Mouse (Mus musculus): ENCODE results near the gene Kprp. TPM values are rescaled to one million over a fixed set of nuclear protein-coding genes. Genes with fewer than 3 reads are reported as not detected.

Kprp gene
- polyA plus RNA-seq, 1 experiment from 2014 or later: not detected

GRCm38 (mm10) chr3:92778799-92779198, 48.2 kb downstream of the Kprp start, which contains the start of gene Lce1i:
Gene Lce1i, minus strand, starts transcription at chr3:92778899.
- Histone ChIP-seq H3K9ac (ENCODE audit: low read length) (no peak within 1 kb of the TSS), H3K4me2 (ENCODE audit: low read depth, low read length, severe bottlenecking) (no peak within 1 kb of the TSS), H3K27ac (ENCODE audit: low read depth, low read length) (no peak within 1 kb of the TSS), H3K36me3 (ENCODE audit: control insufficient read depth, insufficient read depth, low read length) (no peaks in the 10 kb centered on the region), H3K4me1 (replicated peaks; ENCODE audit: control insufficient read depth, insufficient read depth, low read length) (no peaks in the 10 kb centered on the region), H3K27me3 (ENCODE audit: control insufficient read depth, insufficient read depth, low read length) (no peaks in the 10 kb centered on the region), H3K4me3 (ENCODE audit: low read depth, low read length) (no peak within 1 kb of the TSS), H3K9me3 (ENCODE audit: control insufficient read depth, low read length) (no peaks in the 10 kb centered on the region)
- ATAC-seq (replicated peaks; ENCODE audit: low FRiP score) (no peak), DNase-seq (ENCODE audit: low spot score) (no peak)
- 94% methylated on average over 1 of the region's 1 CpGs for WGBS

Other genes with a start within 250 kb of the Kprp start
- not detected in 2 replicates for gene Smcp, start 238.2 kb downstream of the Kprp start, polyA plus RNA-seq (2014; fragmentation: Nextera tagmentation; extraction: Ambion mirVana)
- not detected in 2 replicates for gene 2210017I01Rik, start 219.8 kb downstream of the Kprp start, polyA plus RNA-seq (2014; fragmentation: Nextera tagmentation; extraction: Ambion mirVana)
- gene Lce6a, start 205.6 kb downstream of the Kprp start, polyA plus RNA-seq (2014; fragmentation: Nextera tagmentation; extraction: Ambion mirVana): not detected in 2 replicates
- not detected in 2 replicates for gene Lce1a1, start 178.9 kb downstream of the Kprp start, polyA plus RNA-seq (2014; fragmentation: Nextera tagmentation; extraction: Ambion mirVana)
- gene Lce1b, start 170.3 kb downstream of the Kprp start, polyA plus RNA-seq (2014; fragmentation: Nextera tagmentation; extraction: Ambion mirVana): not detected in 2 replicates
- not detected in 2 replicates for gene Lce1a2, start 156.9 kb downstream of the Kprp start, polyA plus RNA-seq (2014; fragmentation: Nextera tagmentation; extraction: Ambion mirVana)
- gene Lce1c, start 148.0 kb downstream of the Kprp start, polyA plus RNA-seq (2014; fragmentation: Nextera tagmentation; extraction: Ambion mirVana): not detected in 2 replicates
- gene Lce1d, start 140.0 kb downstream of the Kprp start, polyA plus RNA-seq (2014; fragmentation: Nextera tagmentation; extraction: Ambion mirVana): not detected in 2 replicates
- not detected in 2 replicates for gene Lce1e, start 118.2 kb downstream of the Kprp start, polyA plus RNA-seq (2014; fragmentation: Nextera tagmentation; extraction: Ambion mirVana)
- gene Lce1f, start 106.9 kb downstream of the Kprp start, polyA plus RNA-seq (2014; fragmentation: Nextera tagmentation; extraction: Ambion mirVana): not detected in 2 replicates
- not detected in 2 replicates for gene Gm38119, start 88.2 kb downstream of the Kprp start, polyA plus RNA-seq (2014; fragmentation: Nextera tagmentation; extraction: Ambion mirVana)
- not detected in 2 replicates for gene Lce1g, start 74.9 kb downstream of the Kprp start, polyA plus RNA-seq (2014; fragmentation: Nextera tagmentation; extraction: Ambion mirVana)
- not detected in 2 replicates for gene Lce1h, start 62.2 kb downstream of the Kprp start, polyA plus RNA-seq (2014; fragmentation: Nextera tagmentation; extraction: Ambion mirVana)
- not detected in 2 replicates for gene Lce1i, start 48.3 kb downstream of the Kprp start, polyA plus RNA-seq (2014; fragmentation: Nextera tagmentation; extraction: Ambion mirVana)
- not detected in 2 replicates for gene Lce1j, start 36.7 kb downstream of the Kprp start, polyA plus RNA-seq (2014; fragmentation: Nextera tagmentation; extraction: Ambion mirVana)
- not detected in 2 replicates for gene Lce1k, start 19.4 kb downstream of the Kprp start, polyA plus RNA-seq (2014; fragmentation: Nextera tagmentation; extraction: Ambion mirVana)
- not detected in 2 replicates for gene Lce1l, start 24.0 kb upstream of the Kprp start, polyA plus RNA-seq (2014; fragmentation: Nextera tagmentation; extraction: Ambion mirVana)
- not detected in 2 replicates for gene 2310050C09Rik, start 43.0 kb upstream of the Kprp start, polyA plus RNA-seq (2014; fragmentation: Nextera tagmentation; extraction: Ambion mirVana)
- not detected in 2 replicates for gene Lce3a, start 99.0 kb upstream of the Kprp start, polyA plus RNA-seq (2014; fragmentation: Nextera tagmentation; extraction: Ambion mirVana)
- not detected in 2 replicates for gene Lce3b, start 105.7 kb upstream of the Kprp start, polyA plus RNA-seq (2014; fragmentation: Nextera tagmentation; extraction: Ambion mirVana)
- not detected in 2 replicates for gene Lce3c, start 117.2 kb upstream of the Kprp start, polyA plus RNA-seq (2014; fragmentation: Nextera tagmentation; extraction: Ambion mirVana)
- gene Lce3d, start 130.1 kb upstream of the Kprp start, polyA plus RNA-seq (2014; fragmentation: Nextera tagmentation; extraction: Ambion mirVana): not detected in 2 replicates
- gene Lce3e, start 139.8 kb upstream of the Kprp start, polyA plus RNA-seq (2014; fragmentation: Nextera tagmentation; extraction: Ambion mirVana): not detected in 2 replicates
- gene Lce3f, start 165.0 kb upstream of the Kprp start, polyA plus RNA-seq (2014; fragmentation: Nextera tagmentation; extraction: Ambion mirVana): not detected in 2 replicates
- not detected in 2 replicates for gene Crct1, start 188.4 kb upstream of the Kprp start, polyA plus RNA-seq (2014; fragmentation: Nextera tagmentation; extraction: Ambion mirVana)
- not detected in 2 replicates for gene Lce1m, start 191.8 kb upstream of the Kprp start, polyA plus RNA-seq (2014; fragmentation: Nextera tagmentation; extraction: Ambion mirVana)
- gene Gm4858, start 241.6 kb upstream of the Kprp start, polyA plus RNA-seq (2014; fragmentation: Nextera tagmentation; extraction: Ambion mirVana): not detected in 2 replicates